Mouse (Mus musculus): ENCODE measurements around the gene Chil6. TPM values are rescaled to one million over a fixed set of nuclear protein-coding genes. Genes with fewer than 3 reads are reported as not detected.

The Chil6 gene
- total RNA-seq (2014; rRNA removed), result not detected in 2 replicates
- polyA plus RNA-seq (2015; fragmentation: Nextera tagmentation; extraction: Ambion mirVana), result not detected in 2 replicates

DNA sequence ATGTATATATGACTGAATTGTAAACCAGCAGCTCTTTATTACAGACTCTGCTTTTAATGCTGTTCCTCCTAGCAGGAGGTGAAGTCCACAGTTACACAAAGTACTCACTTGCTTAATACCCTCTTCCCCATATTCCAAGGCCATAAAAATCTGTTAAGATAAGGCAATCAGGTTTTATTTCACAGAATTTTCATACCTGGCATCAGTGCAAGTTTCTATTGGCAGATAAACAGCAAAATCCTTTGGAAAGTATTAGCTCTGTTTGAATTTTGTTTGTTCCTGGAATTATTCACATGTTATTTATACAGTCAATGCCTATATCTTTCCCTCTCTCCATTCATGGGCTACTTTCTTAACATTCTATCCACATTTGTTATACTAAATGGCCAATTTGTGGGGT is at the start of gene Chil6:
TSS of gene Chil6 (minus strand) at position 101 of the 400 bp plus-strand sequence.
- Histone ChIP-seq H3K9ac (replicated peaks; ENCODE audit: low read length, poor library complexity, severe bottlenecking) (no peak within 1 kb of the TSS), H3K4me2 (ENCODE audit: low read depth, low read length, poor library complexity, severe bottlenecking) (no peak within 1 kb of the TSS), H3K4me3 (ENCODE audit: low read depth, low read length) (no peak within 1 kb of the TSS), H3K9me3 (ENCODE audit: low read length) (no peaks in the 10 kb centered on the region), H3K27ac (ENCODE audit: low read depth, low read length) (no peak within 1 kb of the TSS), H3K36me3 (ENCODE audit: insufficient read depth, low read length) (no peaks in the 10 kb centered on the region), H3K27me3 (ENCODE audit: insufficient read depth, low read length) (no peaks in the 10 kb centered on the region), H3K4me1 (ENCODE audit: insufficient read depth, low read length) (no peaks in the 10 kb centered on the region)
- ATAC-seq (ENCODE audit: low FRiP score) (no peak), DNase-seq (ENCODE audit: low spot score) (no peak)
- TF ChIP-seq CTCF (IDR thresholded peaks at IDR 0.05), result no peak

DNA sequence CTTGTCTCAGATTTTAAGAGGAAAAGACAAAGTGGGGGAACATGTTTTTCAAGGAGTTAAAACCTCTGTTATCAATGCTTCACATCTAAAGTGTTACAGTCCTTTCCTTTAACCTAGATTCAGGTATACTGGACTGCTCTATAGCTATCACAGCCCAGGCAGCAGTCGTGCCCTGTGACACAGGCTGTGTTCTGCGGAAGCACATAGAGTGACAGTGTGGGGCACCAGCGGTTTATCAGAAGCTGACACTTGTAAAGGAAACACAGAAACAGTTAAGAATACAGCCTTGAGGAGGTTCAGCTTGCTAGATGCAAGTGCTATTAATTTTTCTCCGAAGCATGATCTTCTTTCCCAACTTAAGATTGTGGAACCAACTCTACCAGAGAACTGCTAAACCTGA is 46.6 kb upstream of the Chil6 start:
- ATAC-seq (ENCODE audit: low FRiP score) (no peak), DNase-seq (ENCODE audit: low spot score) (no peak)
- H3K27ac ChIP-seq (ENCODE audit: low read depth, low read length), result no peak overlapping the region
- WGBS, result 76% methylated on average over 4 of the region's 4 CpGs
- H3K36me3 ChIP-seq (ENCODE audit: insufficient read depth, low read length), result no peaks in the 10 kb centered on the region
- no peak overlapping the region for H3K4me3 ChIP-seq (ENCODE audit: low read depth, low read length)
- H3K27me3 ChIP-seq (ENCODE audit: insufficient read depth, low read length), result no peaks in the 10 kb centered on the region
- TF ChIP-seq CTCF (IDR thresholded peaks at IDR 0.05), result no peak
- no peaks in the 10 kb centered on the region for H3K4me1 ChIP-seq (ENCODE audit: insufficient read depth, low read length)
- H3K9ac ChIP-seq (replicated peaks; ENCODE audit: low read length, poor library complexity, severe bottlenecking), result no peak overlapping the region
- no peak overlapping the region for H3K4me2 ChIP-seq (ENCODE audit: low read depth, low read length, poor library complexity, severe bottlenecking)
- no peaks in the 10 kb centered on the region for H3K9me3 ChIP-seq (ENCODE audit: low read length)

DNA sequence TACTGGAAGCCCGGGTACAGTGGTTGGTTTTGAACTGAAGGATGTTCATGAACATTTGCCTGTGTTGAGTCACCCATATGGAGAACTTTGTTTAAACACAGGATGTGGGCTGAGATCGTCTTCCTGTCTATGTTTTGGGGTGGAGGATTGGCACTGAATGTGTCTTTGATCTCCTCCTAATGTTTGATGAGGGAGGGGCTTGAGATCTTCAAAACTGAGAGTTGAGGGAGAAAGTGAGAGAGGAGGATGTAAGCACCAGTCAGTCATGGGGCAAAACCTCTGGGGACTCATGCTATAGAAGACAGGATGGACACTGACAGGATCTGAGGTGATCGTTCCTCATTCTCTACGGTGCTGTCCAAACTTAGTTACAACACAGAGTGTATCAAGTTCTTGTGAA is 43.6 kb upstream of the Chil6 start:
- no peak overlapping the region for H3K4me3 ChIP-seq (ENCODE audit: low read depth, low read length)
- H3K4me1 ChIP-seq (ENCODE audit: insufficient read depth, low read length), result no peaks in the 10 kb centered on the region
- no peak overlapping the region for H3K4me2 ChIP-seq (ENCODE audit: low read depth, low read length, poor library complexity, severe bottlenecking)
- no peak overlapping the region for H3K27ac ChIP-seq (ENCODE audit: low read depth, low read length)
- H3K36me3 ChIP-seq (ENCODE audit: insufficient read depth, low read length), result no peaks in the 10 kb centered on the region
- TF ChIP-seq CTCF (IDR thresholded peaks at IDR 0.05), result no peak
- H3K9me3 ChIP-seq (ENCODE audit: low read length), result no peaks in the 10 kb centered on the region
- H3K9ac ChIP-seq (replicated peaks; ENCODE audit: low read length, poor library complexity, severe bottlenecking), result no peak overlapping the region
- no peaks in the 10 kb centered on the region for H3K27me3 ChIP-seq (ENCODE audit: insufficient read depth, low read length)
- 82% methylated on average over 4 of the region's 4 CpGs for WGBS
- DNase-seq (ENCODE audit: low spot score) (no peak), ATAC-seq (ENCODE audit: low FRiP score) (no peak)

DNA sequence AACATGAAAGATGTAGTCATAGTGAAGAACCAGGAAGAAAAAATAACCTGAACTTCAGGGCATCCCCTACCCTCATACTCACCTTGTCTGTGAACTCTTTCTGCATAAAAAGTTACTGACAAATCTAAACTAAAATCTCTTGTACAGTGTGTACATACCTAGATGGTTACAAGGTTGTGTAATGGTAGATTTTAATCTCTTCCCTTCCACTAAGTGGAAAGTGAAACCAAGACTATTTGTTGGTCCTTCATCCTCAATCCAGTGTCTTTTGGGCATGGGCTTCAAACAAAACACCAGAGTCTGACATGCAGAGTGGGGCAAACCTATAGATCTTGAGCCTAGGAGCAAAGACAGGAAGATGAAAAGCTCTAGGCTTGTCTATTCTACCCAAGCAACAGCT is 43.0 kb upstream of the Chil6 start:
- ATAC-seq (ENCODE audit: low FRiP score) (no peak), DNase-seq (ENCODE audit: low spot score) (no peak)
- H3K27ac ChIP-seq (ENCODE audit: low read depth, low read length), result no peak overlapping the region
- no peak overlapping the region for H3K9ac ChIP-seq (replicated peaks; ENCODE audit: low read length, poor library complexity, severe bottlenecking)
- H3K27me3 ChIP-seq (ENCODE audit: insufficient read depth, low read length), result no peaks in the 10 kb centered on the region
- H3K4me2 ChIP-seq (ENCODE audit: low read depth, low read length, poor library complexity, severe bottlenecking), result no peak overlapping the region
- no peak overlapping the region for H3K4me3 ChIP-seq (ENCODE audit: low read depth, low read length)
- H3K36me3 ChIP-seq (ENCODE audit: insufficient read depth, low read length), result no peaks in the 10 kb centered on the region
- H3K9me3 ChIP-seq (ENCODE audit: low read length), result no peaks in the 10 kb centered on the region
- H3K4me1 ChIP-seq (ENCODE audit: insufficient read depth, low read length), result no peaks in the 10 kb centered on the region
- no peak for TF ChIP-seq CTCF (IDR thresholded peaks at IDR 0.05)

DNA sequence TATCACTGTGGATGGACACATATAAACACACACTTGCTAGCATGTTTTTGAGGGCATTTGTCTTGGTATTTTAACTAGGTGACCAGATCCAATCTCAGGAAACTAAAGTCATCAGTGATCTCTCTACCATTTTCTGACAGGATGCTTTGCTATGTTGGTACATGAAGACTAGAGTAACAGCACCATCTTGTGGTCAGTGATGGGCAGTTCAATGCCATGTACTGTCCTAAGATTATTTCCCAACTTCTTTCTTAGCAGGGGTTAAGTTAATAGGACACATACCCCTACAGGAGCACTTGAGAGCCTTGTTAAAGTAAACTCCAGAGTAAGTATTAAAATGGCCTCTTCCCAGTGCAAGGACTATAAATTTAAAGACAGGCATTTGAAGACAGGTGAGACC is 42.6 kb upstream of the Chil6 start:
- H3K9me3 ChIP-seq (ENCODE audit: low read length), result no peaks in the 10 kb centered on the region
- DNase-seq (ENCODE audit: low spot score) (peak; percentile 82), ATAC-seq (ENCODE audit: low FRiP score) (peak; percentile 78)
- H3K27me3 ChIP-seq (ENCODE audit: insufficient read depth, low read length), result no peaks in the 10 kb centered on the region
- TF ChIP-seq CTCF (IDR thresholded peaks at IDR 0.05), result peak; percentile 93
- H3K4me2 ChIP-seq (ENCODE audit: low read depth, low read length, poor library complexity, severe bottlenecking), result no peak overlapping the region
- H3K4me3 ChIP-seq (ENCODE audit: low read depth, low read length), result no peak overlapping the region
- no peaks in the 10 kb centered on the region for H3K36me3 ChIP-seq (ENCODE audit: insufficient read depth, low read length)
- no peaks in the 10 kb centered on the region for H3K4me1 ChIP-seq (ENCODE audit: insufficient read depth, low read length)
- no peak overlapping the region for H3K27ac ChIP-seq (ENCODE audit: low read depth, low read length)
- no peak overlapping the region for H3K9ac ChIP-seq (replicated peaks; ENCODE audit: low read length, poor library complexity, severe bottlenecking)

Other genes with a start within 250 kb of the Chil6 start
- gene Chil3, start 238.6 kb downstream of the Chil6 start, total RNA-seq (2014; rRNA removed), result not detected in 2 replicates
- gene Chil3, start 238.6 kb downstream of the Chil6 start, polyA plus RNA-seq (2015; fragmentation: Nextera tagmentation; extraction: Ambion mirVana), result 0.38 TPM in 1 of 2 replicates, not detected in the other
- not detected in 2 replicates for gene Chil4, start 186.7 kb downstream of the Chil6 start, total RNA-seq (2014; rRNA removed)
- gene Chil4, start 186.7 kb downstream of the Chil6 start, polyA plus RNA-seq (2015; fragmentation: Nextera tagmentation; extraction: Ambion mirVana), result not detected in 2 replicates
- gene Dennd2d, start 76.2 kb upstream of the Chil6 start, total RNA-seq (2014; rRNA removed), result 1.2 and 1.4 TPM in 2 replicates
- 0.91 and 0.93 TPM in 2 replicates for gene Dennd2d, start 76.2 kb upstream of the Chil6 start, polyA plus RNA-seq (2015; fragmentation: Nextera tagmentation; extraction: Ambion mirVana)
- gene Dram2, start 141.6 kb upstream of the Chil6 start, total RNA-seq (2014; rRNA removed), result 37.2 and 64.8 TPM in 2 replicates
- 64.6 and 67.3 TPM in 2 replicates for gene Dram2, start 141.6 kb upstream of the Chil6 start, polyA plus RNA-seq (2015; fragmentation: Nextera tagmentation; extraction: Ambion mirVana)
- gene Cept1, start 141.6 kb upstream of the Chil6 start, total RNA-seq (2014; rRNA removed), result 49.4 and 57.5 TPM in 2 replicates
- 36.6 and 43.0 TPM in 2 replicates for gene Cept1, start 141.6 kb upstream of the Chil6 start, polyA plus RNA-seq (2015; fragmentation: Nextera tagmentation; extraction: Ambion mirVana)